Mouse (Mus musculus) cerebellum, adult 2 months (tissue): ENCODE data around the gene Gm9821.

ENCODE experiments used
- CTCF ChIP-seq: fragments of 200-500 bp; IDR thresholded peaks from 2 replicates; pipeline ENCODE4 v1.5.1; 2011; ENCODE audit warnings: low read depth, mild to moderate bottlenecking, control low read depth, low read length, moderate library complexity, borderline replicate concordance; ENCODE audit not compliant: insufficient read depth
- POLR2A ChIP-seq: fragments of 200-500 bp; IDR thresholded peaks from 2 replicates; pipeline ENCODE4 v1.6.1; 2011; ENCODE audit warnings: low read length, control low read depth, borderline replicate concordance; ENCODE audit not compliant: insufficient read depth

DNA sequence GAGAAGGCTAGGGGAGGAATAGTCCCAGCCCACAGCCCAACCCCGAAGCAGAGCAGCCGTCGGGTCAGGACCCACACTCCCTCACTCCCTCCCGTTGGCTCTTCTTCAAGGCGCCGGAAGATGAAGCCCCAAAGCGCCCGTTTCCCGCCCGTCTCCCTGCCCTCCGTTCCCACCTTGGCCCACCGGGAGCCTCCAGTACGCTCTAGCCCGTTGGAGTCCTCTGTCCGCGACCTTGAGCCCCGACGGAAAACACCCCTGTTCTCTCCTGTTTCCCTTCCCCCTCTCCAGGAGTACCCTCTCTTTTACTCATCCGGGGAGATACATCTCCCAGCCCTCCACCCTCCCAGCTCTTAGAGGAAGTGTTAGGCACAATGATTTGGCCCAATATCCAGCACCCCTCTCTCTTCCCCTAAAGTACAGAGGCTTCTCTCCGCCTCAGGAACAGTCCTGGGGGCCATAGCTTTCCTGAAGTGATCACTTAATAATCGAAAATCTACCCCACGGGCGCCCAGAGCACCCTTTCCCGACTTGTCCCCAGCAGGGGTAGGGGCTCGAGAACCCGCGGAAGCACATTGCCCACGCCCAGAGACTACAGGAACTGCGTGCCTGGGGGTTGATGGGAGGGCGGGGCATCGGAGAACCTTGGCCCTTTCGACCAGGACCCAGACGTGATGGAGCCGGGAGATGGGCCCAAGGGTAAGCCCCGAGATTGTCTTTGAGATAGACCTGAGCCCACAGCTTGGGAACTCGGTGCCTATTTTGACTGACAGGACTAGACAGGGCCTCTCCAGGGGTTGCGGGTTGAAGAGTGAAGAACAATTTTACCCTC, 22.7 kb upstream of the Gm9821 start:
- no peak for TF ChIP-seq POLR2A
- TF ChIP-seq CTCF, result no peak
